Mouse (Mus musculus): ENCODE measurements around the gene Hsd11b1. TPM values are rescaled to one million over a fixed set of nuclear protein-coding genes. Genes with fewer than 3 reads are reported as not detected.

The Hsd11b1 gene
- polyA plus RNA-seq, 1 experiment: not detected

GRCm38 (mm10) chr1:193225531-193225930 lies 38.3 kb downstream of the Hsd11b1 start:
- no peak overlapping the region for H3K4me3 ChIP-seq (ENCODE audit: low read depth, low read length)
- H3K9ac ChIP-seq (ENCODE audit: low read depth, poor library complexity, severe bottlenecking): no peak overlapping the region
- TF ChIP-seq EP300 (IDR thresholded peaks at IDR 0.05; ENCODE audit: insufficient read depth, low read depth, low read length): no peak
- TF ChIP-seq POLR2A (IDR thresholded peaks at IDR 0.05; ENCODE audit: insufficient read depth, low read length): no peak
- TF ChIP-seq CTCF (IDR thresholded peaks at IDR 0.05; ENCODE audit: low read depth, low read length): no peak
- no peak overlapping the region for H3K27ac ChIP-seq (ENCODE audit: insufficient read depth, low read length)
- H3K9me3 ChIP-seq (replicated peaks; ENCODE audit: control insufficient read depth, insufficient read depth, low read length, poor library complexity, severe bottlenecking): no peaks in the 10 kb centered on the region
- H3K36me3 ChIP-seq (ENCODE audit: control insufficient read depth, insufficient read depth, low read length, poor library complexity, severe bottlenecking): no peaks in the 10 kb centered on the region
- H3K4me1 ChIP-seq (ENCODE audit: control insufficient read depth, insufficient read depth, low read length): no peaks in the 10 kb centered on the region
- no peaks in the 10 kb centered on the region for H3K27me3 ChIP-seq (ENCODE audit: control insufficient read depth, insufficient read depth, low read length, poor library complexity, severe bottlenecking)

GRCm38 (mm10) chr1:193220408-193220807 lies 43.5 kb downstream of the Hsd11b1 start:
- H3K27ac ChIP-seq (ENCODE audit: insufficient read depth, low read length): no peak overlapping the region
- no peak overlapping the region for H3K4me3 ChIP-seq (ENCODE audit: low read depth, low read length)
- no peaks in the 10 kb centered on the region for H3K36me3 ChIP-seq (ENCODE audit: control insufficient read depth, insufficient read depth, low read length, poor library complexity, severe bottlenecking)
- no peaks in the 10 kb centered on the region for H3K4me1 ChIP-seq (ENCODE audit: control insufficient read depth, insufficient read depth, low read length)
- no peak for TF ChIP-seq CTCF (IDR thresholded peaks at IDR 0.05; ENCODE audit: low read depth, low read length)
- TF ChIP-seq POLR2A (IDR thresholded peaks at IDR 0.05; ENCODE audit: insufficient read depth, low read length): no peak
- TF ChIP-seq EP300 (IDR thresholded peaks at IDR 0.05; ENCODE audit: insufficient read depth, low read depth, low read length): no peak
- no peaks in the 10 kb centered on the region for H3K27me3 ChIP-seq (ENCODE audit: control insufficient read depth, insufficient read depth, low read length, poor library complexity, severe bottlenecking)
- no peaks in the 10 kb centered on the region for H3K9me3 ChIP-seq (replicated peaks; ENCODE audit: control insufficient read depth, insufficient read depth, low read length, poor library complexity, severe bottlenecking)
- H3K9ac ChIP-seq (ENCODE audit: low read depth, poor library complexity, severe bottlenecking): no peak overlapping the region

GRCm38 (mm10) chr1:193216000-193216399 lies 47.9 kb downstream of the Hsd11b1 start:
- H3K36me3 ChIP-seq (ENCODE audit: control insufficient read depth, insufficient read depth, low read length, poor library complexity, severe bottlenecking): no peaks in the 10 kb centered on the region

GRCm38 (mm10) chr1:193214053-193214452 lies 49.8 kb downstream of the Hsd11b1 start:
- no peaks in the 10 kb centered on the region for H3K36me3 ChIP-seq (ENCODE audit: control insufficient read depth, insufficient read depth, low read length, poor library complexity, severe bottlenecking)
- no peaks in the 10 kb centered on the region for H3K9me3 ChIP-seq (replicated peaks; ENCODE audit: control insufficient read depth, insufficient read depth, low read length, poor library complexity, severe bottlenecking)
- H3K9ac ChIP-seq (ENCODE audit: low read depth, poor library complexity, severe bottlenecking): no peak overlapping the region
- H3K4me1 ChIP-seq (ENCODE audit: control insufficient read depth, insufficient read depth, low read length): no peaks in the 10 kb centered on the region
- TF ChIP-seq CTCF (IDR thresholded peaks at IDR 0.05; ENCODE audit: low read depth, low read length) (no peak), POLR2A (IDR thresholded peaks at IDR 0.05; ENCODE audit: insufficient read depth, low read length) (no peak), EP300 (IDR thresholded peaks at IDR 0.05; ENCODE audit: insufficient read depth, low read depth, low read length) (no peak)
- H3K27ac ChIP-seq (ENCODE audit: insufficient read depth, low read length): no peak overlapping the region
- no peak overlapping the region for H3K4me3 ChIP-seq (ENCODE audit: low read depth, low read length)
- no peaks in the 10 kb centered on the region for H3K27me3 ChIP-seq (ENCODE audit: control insufficient read depth, insufficient read depth, low read length, poor library complexity, severe bottlenecking)

More at GRCm38 (mm10) chr1:193216000-193216399, 47.9 kb downstream of the Hsd11b1 start:
- no peaks in the 10 kb centered on the region for H3K27me3 ChIP-seq (ENCODE audit: control insufficient read depth, insufficient read depth, low read length, poor library complexity, severe bottlenecking)
- H3K4me3 ChIP-seq (ENCODE audit: low read depth, low read length): no peak overlapping the region
- no peak overlapping the region for H3K9ac ChIP-seq (ENCODE audit: low read depth, poor library complexity, severe bottlenecking)
- no peak overlapping the region for H3K27ac ChIP-seq (ENCODE audit: insufficient read depth, low read length)
- H3K4me1 ChIP-seq (ENCODE audit: control insufficient read depth, insufficient read depth, low read length): no peaks in the 10 kb centered on the region
- TF ChIP-seq EP300 (IDR thresholded peaks at IDR 0.05; ENCODE audit: insufficient read depth, low read depth, low read length) (no peak), POLR2A (IDR thresholded peaks at IDR 0.05; ENCODE audit: insufficient read depth, low read length) (no peak), CTCF (IDR thresholded peaks at IDR 0.05; ENCODE audit: low read depth, low read length) (no peak)
- H3K9me3 ChIP-seq (replicated peaks; ENCODE audit: control insufficient read depth, insufficient read depth, low read length, poor library complexity, severe bottlenecking): no peaks in the 10 kb centered on the region

GRCm38 (mm10) chr1:193211371-193211770 lies 52.5 kb downstream of the Hsd11b1 start:
- H3K4me3 ChIP-seq (ENCODE audit: low read depth, low read length): no peak overlapping the region
- no peaks in the 10 kb centered on the region for H3K27me3 ChIP-seq (ENCODE audit: control insufficient read depth, insufficient read depth, low read length, poor library complexity, severe bottlenecking)
- no peaks in the 10 kb centered on the region for H3K36me3 ChIP-seq (ENCODE audit: control insufficient read depth, insufficient read depth, low read length, poor library complexity, severe bottlenecking)
- H3K9ac ChIP-seq (ENCODE audit: low read depth, poor library complexity, severe bottlenecking): no peak overlapping the region
- TF ChIP-seq POLR2A (IDR thresholded peaks at IDR 0.05; ENCODE audit: insufficient read depth, low read length) (no peak), EP300 (IDR thresholded peaks at IDR 0.05; ENCODE audit: insufficient read depth, low read depth, low read length) (no peak), CTCF (IDR thresholded peaks at IDR 0.05; ENCODE audit: low read depth, low read length) (no peak)
- no peaks in the 10 kb centered on the region for H3K4me1 ChIP-seq (ENCODE audit: control insufficient read depth, insufficient read depth, low read length)
- no peaks in the 10 kb centered on the region for H3K9me3 ChIP-seq (replicated peaks; ENCODE audit: control insufficient read depth, insufficient read depth, low read length, poor library complexity, severe bottlenecking)
- no peak overlapping the region for H3K27ac ChIP-seq (ENCODE audit: insufficient read depth, low read length)

- no peak overlapping the region for H3K9ac ChIP-seq (ENCODE audit: low read depth, poor library complexity, severe bottlenecking)
- H3K27me3 ChIP-seq (ENCODE audit: control insufficient read depth, insufficient read depth, low read length, poor library complexity, severe bottlenecking): no peaks in the 10 kb centered on the region
- H3K27ac ChIP-seq (ENCODE audit: insufficient read depth, low read length): no peak overlapping the region
- no peak for TF ChIP-seq POLR2A (IDR thresholded peaks at IDR 0.05; ENCODE audit: insufficient read depth, low read length)
- TF ChIP-seq CTCF (IDR thresholded peaks at IDR 0.05; ENCODE audit: low read depth, low read length): peak; percentile 96
- TF ChIP-seq EP300 (IDR thresholded peaks at IDR 0.05; ENCODE audit: insufficient read depth, low read depth, low read length): no peak
- no peaks in the 10 kb centered on the region for H3K4me1 ChIP-seq (ENCODE audit: control insufficient read depth, insufficient read depth, low read length)
- no peak overlapping the region for H3K4me3 ChIP-seq (ENCODE audit: low read depth, low read length)
- no peaks in the 10 kb centered on the region for H3K36me3 ChIP-seq (ENCODE audit: control insufficient read depth, insufficient read depth, low read length, poor library complexity, severe bottlenecking)
- H3K9me3 ChIP-seq (replicated peaks; ENCODE audit: control insufficient read depth, insufficient read depth, low read length, poor library complexity, severe bottlenecking): no peaks in the 10 kb centered on the region
Measured at GRCm38 (mm10) chr1:193208178-193208577, 55.7 kb downstream of the Hsd11b1 start.

Data from ES-Bruce4 (cell line).